Mouse (Mus musculus): ENCODE results near the gene Olfr735. TPM values are rescaled to one million over a fixed set of nuclear protein-coding genes. Genes with fewer than 3 reads are reported as not detected.

Gene Olfr735
- under 1 TPM in 2 of 4 experiments, not detected in 2; 0.06 to 0.11 TPM for total RNA-seq (2022)

DNA sequence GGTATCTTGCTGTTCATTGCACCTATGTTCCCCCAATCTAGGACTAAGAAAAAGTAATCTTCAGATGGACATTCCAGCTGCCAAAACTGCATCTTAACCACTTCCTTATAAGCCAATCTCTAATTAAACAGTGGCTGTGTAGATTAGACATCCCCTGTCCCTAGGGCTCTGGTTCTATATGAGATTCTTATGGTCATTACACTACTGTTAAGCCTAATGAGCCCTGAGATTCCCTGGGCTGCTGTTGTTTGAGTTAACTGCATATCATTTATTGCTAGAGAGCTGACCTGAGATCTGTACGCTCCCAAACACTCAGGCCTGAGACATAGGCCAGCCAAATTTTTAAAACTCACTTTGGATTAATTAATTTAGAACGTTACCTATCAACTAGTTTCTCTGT, at the start of gene Olfr735:
Olfr735 (minus strand) TSS at position 77 of the 400 bp plus-strand sequence.
- DNase-seq: no peak

DNA sequence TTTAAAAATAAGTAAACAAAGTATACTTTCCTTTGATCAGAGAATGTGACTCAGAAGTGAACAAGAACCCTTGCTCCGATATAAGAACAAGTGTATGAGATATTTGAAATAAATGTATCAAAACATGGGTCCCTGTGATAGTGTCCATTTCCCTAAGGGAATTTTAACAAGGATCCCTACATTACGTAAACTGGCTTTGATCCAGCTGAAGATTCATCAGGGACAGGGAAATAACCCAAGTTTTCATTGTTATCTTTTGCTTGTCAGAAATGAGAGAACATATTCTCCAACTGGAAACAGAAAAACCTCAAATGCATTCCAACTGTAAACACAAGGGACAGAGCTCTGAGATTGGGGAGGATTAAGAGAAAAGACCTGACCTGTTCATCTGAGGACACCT, 32.2 kb upstream of the Olfr735 start, which contains the start of gene Olfr736:
Olfr736 (plus strand) TSS at position 301 of the 400 bp plus-strand sequence.
- DNase-seq: no peak

DNA sequence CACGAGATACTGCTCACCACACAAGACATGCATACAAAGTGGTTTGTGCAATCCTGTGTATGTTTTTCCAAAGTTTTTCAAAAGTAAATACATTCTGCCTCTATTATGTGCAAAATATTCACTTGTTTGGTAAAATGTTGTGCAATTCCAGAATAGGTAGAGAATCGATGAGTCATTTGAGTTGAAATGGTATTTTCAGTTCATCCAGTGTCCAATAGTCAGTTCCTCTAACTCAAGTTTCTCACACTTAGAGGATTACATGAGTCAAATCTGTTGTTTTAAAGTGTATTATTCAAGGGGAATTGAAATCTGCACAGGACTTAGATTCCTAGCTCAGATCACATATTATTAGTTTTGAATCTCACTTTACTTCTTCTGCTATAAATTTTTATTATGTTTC, 14.9 kb upstream of the Olfr735 start:
- no peak for DNase-seq

GRCm38 (mm10) chr14:50360480-50360879, 11.8 kb upstream of the Olfr735 start:
- no peak for DNase-seq

GRCm38 (mm10) chr14:50357593-50357992, 8.9 kb upstream of the Olfr735 start, which contains the start of gene Tlr11:
TSS of gene Tlr11 (plus strand) at chr14:50357914.
- DNase-seq: no peak

- DNase-seq: no peak
Measured at GRCm38 (mm10) chr14:50356725-50357124, 8.1 kb upstream of the Olfr735 start.

DNA sequence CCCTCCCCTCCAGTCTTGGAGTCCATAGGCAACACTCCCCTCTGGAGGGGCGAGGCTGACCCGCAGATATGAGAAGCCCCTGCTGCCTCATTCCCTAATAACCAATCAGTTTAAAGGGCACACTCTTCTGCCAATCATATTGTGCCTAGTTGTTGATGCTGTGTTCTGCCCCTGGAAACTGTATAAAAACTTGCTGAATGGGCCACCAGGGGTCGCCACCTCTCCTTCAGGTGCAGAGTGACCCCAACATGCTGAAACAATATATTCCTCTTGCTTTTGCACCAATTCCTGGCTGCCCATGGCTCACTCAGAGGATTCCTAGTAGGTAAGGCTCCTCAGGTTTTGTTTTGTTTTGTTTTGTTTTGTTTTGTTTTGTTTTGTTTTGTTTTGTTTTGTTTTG, 3.8 kb upstream of the Olfr735 start:
- no peak for DNase-seq

GRCm38 (mm10) chr14:50326661-50327060, 22.0 kb downstream of the Olfr735 start, which contains the start of gene Olfr734:
TSS of gene Olfr734 (minus strand) at chr14:50326761.
- DNase-seq: no peak

- no peak for DNase-seq
Measured at GRCm38 (mm10) chr14:50301422-50301821, 47.2 kb downstream of the Olfr735 start, which contains the start of gene Olfr733. TSS of gene Olfr733 (minus strand) at chr14:50301522.

Other genes starting within 250 kb of the Olfr735 start
- not detected for gene Olfr727, start 225.7 kb downstream of the Olfr735 start, total RNA-seq (2022)
- gene Olfr728, start 206.2 kb downstream of the Olfr735 start, total RNA-seq (2022): not detected
- not detected for gene Olfr729, start 196.0 kb downstream of the Olfr735 start, total RNA-seq (2022)
- not detected for gene Olfr730, start 160.7 kb downstream of the Olfr735 start, total RNA-seq (2022)
- under 1 TPM in 1 of 4 experiments, not detected in 3; 0.06 TPM for gene Olfr731, start 107.0 kb downstream of the Olfr735 start, total RNA-seq (2022)
- not detected for gene Olfr732, start 64.7 kb downstream of the Olfr735 start, total RNA-seq (2022)
- not detected for gene Olfr733, start 47.4 kb downstream of the Olfr735 start, total RNA-seq (2022)
- not detected for gene Olfr734, start 22.1 kb downstream of the Olfr735 start, total RNA-seq (2022)
- gene Tlr11, start 9.0 kb upstream of the Olfr735 start, total RNA-seq (2022): under 1 TPM; 0.07 to 0.54 (median 0.32) TPM
- not detected for gene Olfr736, start 32.3 kb upstream of the Olfr735 start, total RNA-seq (2022)
- not detected for gene Olfr738, start 58.7 kb upstream of the Olfr735 start, total RNA-seq (2022)
- not detected for gene Olfr739, start 69.8 kb upstream of the Olfr735 start, total RNA-seq (2022)
- gene Olfr740, start 96.7 kb upstream of the Olfr735 start, total RNA-seq (2022): not detected
- gene Olfr741, start 123.9 kb upstream of the Olfr735 start, total RNA-seq (2022): not detected
- gene Olfr742, start 154.7 kb upstream of the Olfr735 start, total RNA-seq (2022): not detected
- gene Olfr743, start 173.0 kb upstream of the Olfr735 start, total RNA-seq (2022): not detected

Measured in adrenal gland, adult 8-10 months (tissue).